Mouse (Mus musculus) C2C12 (cell line): ENCODE measurements around the gene Vars2.

ENCODE experiments used
- CEBPB ChIP-seq: IDR thresholded peaks from one replicate; pipeline ENCODE4 v1.6.1; 2011; ENCODE audit warnings: low read depth, mild to moderate bottlenecking, control low read depth, moderate library complexity
- CTCF ChIP-seq: IDR thresholded peaks from one replicate; pipeline ENCODE4 v1.5.1; 2011; ENCODE audit not compliant: control insufficient read depth, insufficient read depth, insufficient read length
- MAX ChIP-seq: IDR thresholded peaks from one replicate; pipeline ENCODE4 v1.6.1; 2011; ENCODE audit warnings: mild to moderate bottlenecking, control low read depth
- MYOG ChIP-seq: IDR thresholded peaks from one replicate; pipeline ENCODE4 v1.6.1; 2011; ENCODE audit not compliant: control insufficient read depth, insufficient read length; ENCODE audit errors: extremely low read depth

GRCm38 (mm10) chr17:35680591-35680990 is 13.2 kb upstream of the Vars2 start:
- TF ChIP-seq CTCF: no peak
- no peak for TF ChIP-seq MAX
- no peak for TF ChIP-seq CEBPB
- no peak for TF ChIP-seq MYOG
